Mouse (Mus musculus): ENCODE measurements around the gene Ncf1. TPM values are rescaled to one million over a fixed set of nuclear protein-coding genes. Genes with fewer than 3 reads are reported as not detected.

The Ncf1 gene
- polyA plus RNA-seq, 1 experiment from 2014 or later, result 26.5 TPM

DNA sequence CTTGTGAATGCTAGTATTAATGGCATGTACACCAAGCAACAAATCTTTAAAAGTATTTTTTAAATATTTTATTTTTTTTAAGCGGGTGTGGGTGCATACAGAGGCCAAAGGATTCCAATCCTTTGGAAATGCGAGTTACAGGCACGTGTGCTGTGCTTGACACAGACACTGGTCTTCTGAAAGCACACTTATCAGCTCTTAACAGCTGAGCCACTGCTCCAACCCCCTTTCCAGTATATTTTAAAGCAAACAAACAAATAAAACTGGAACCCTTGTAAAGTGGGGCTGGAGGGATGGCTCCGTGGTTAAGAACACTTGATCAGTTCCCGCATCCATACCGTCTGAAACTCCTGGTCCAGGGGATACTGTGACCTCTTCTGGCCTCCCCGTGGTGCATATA, 46.3 kb downstream of the Ncf1 start:
- Histone ChIP-seq H3K9ac (ENCODE audit: low read depth, low read length) (peak overlapping the region; percentile 83), H3K27me3 (ENCODE audit: control insufficient read depth, insufficient read depth, low read depth, low read length) (no peaks in the 10 kb centered on the region), H3K4me1 (ENCODE audit: control insufficient read depth, low read depth, low read length) (peaks cover 27% of the 10 kb centered on the region), H3K27ac (ENCODE audit: low read length) (peak overlapping the region; percentile 88), H3K4me3 (ENCODE audit: low read depth, low read length) (peak overlapping the region; percentile 90), H3K36me3 (ENCODE audit: control insufficient read depth, insufficient read depth) (no peaks in the 10 kb centered on the region), H3K9me3 (replicated peaks; ENCODE audit: control insufficient read depth, low read length) (no peaks in the 10 kb centered on the region), H3K4me2 (ENCODE audit: low read depth, low read length) (peak overlapping the region; percentile 98)
- 26% methylated on average over 7 of the region's 7 CpGs for WGBS (ENCODE audit: insufficient replicate concordance)
- no peak for ATAC-seq (ENCODE audit: low read depth)

DNA sequence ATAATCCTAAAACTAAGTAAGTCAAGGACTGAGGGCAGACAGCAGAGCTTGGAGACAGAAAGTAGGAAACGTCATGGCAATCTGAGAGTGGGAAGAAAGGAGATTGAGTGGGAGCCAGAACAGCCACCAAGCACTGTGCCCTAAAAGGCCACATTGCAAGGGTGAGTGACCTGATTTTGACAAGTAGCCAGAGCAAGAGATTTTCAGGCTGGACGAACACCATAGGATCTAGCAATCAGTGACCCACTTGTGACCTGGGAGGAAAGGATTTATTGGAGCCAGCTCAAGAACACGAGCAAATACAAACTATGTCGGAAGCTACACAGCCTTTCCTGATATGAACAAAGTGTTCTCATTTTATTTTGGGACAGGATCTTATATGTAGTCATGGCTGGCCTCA, 46.7 kb downstream of the Ncf1 start:
- H3K4me2 ChIP-seq (ENCODE audit: low read depth, low read length), result peak overlapping the region; percentile 98
- peaks cover 29% of the 10 kb centered on the region for H3K4me1 ChIP-seq (ENCODE audit: control insufficient read depth, low read depth, low read length)
- H3K4me3 ChIP-seq (ENCODE audit: low read depth, low read length), result no peak overlapping the region
- peak overlapping the region; percentile 88; the same call in 1 of the 2 replicates for H3K27ac ChIP-seq (ENCODE audit: low read length)
- H3K9me3 ChIP-seq (replicated peaks; ENCODE audit: control insufficient read depth, low read length), result no peaks in the 10 kb centered on the region
- no peaks in the 10 kb centered on the region for H3K27me3 ChIP-seq (ENCODE audit: control insufficient read depth, insufficient read depth, low read depth, low read length)
- no peak for ATAC-seq (ENCODE audit: low read depth)
- WGBS (ENCODE audit: insufficient replicate concordance), result 48% methylated on average over 4 of the region's 4 CpGs
- H3K36me3 ChIP-seq (ENCODE audit: control insufficient read depth, insufficient read depth), result no peaks in the 10 kb centered on the region
- no peak overlapping the region for H3K9ac ChIP-seq (ENCODE audit: low read depth, low read length)

DNA sequence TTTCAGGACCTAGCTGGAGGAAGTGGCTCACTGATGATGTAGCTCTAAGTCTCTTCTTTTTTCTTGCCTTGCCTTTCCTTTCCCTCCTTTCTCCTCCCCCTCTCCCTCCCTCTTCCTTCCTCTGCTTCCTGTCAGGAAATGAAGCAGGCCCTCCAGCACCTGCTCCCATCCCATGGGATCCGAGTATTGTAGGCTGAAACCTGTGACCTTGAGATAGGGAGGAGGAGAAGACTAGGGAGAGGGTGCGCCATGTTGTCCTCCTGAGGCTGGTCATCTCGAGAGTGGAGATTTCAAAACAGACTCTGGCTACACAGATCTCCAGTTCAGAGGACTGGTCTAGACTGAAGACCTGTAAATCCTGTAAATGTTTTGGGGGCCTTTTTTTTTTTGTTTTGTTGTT, 47.3 kb downstream of the Ncf1 start:
- WGBS (ENCODE audit: insufficient replicate concordance), result 50% methylated on average over 3 of the region's 3 CpGs
- Histone ChIP-seq H3K36me3 (ENCODE audit: control insufficient read depth, insufficient read depth) (no peaks in the 10 kb centered on the region), H3K4me2 (ENCODE audit: low read depth, low read length) (no peak overlapping the region), H3K9me3 (replicated peaks; ENCODE audit: control insufficient read depth, low read length) (no peaks in the 10 kb centered on the region), H3K27ac (ENCODE audit: low read length) (0 out of 2 replicates have a peak overlapping the region, but pooled peaks have one; percentile 14), H3K9ac (ENCODE audit: low read depth, low read length) (no peak overlapping the region), H3K27me3 (ENCODE audit: control insufficient read depth, insufficient read depth, low read depth, low read length) (no peaks in the 10 kb centered on the region), H3K4me1 (ENCODE audit: control insufficient read depth, low read depth, low read length) (peaks cover 29% of the 10 kb centered on the region), H3K4me3 (ENCODE audit: low read depth, low read length) (no peak overlapping the region)
- no peak for ATAC-seq (ENCODE audit: low read depth)

DNA sequence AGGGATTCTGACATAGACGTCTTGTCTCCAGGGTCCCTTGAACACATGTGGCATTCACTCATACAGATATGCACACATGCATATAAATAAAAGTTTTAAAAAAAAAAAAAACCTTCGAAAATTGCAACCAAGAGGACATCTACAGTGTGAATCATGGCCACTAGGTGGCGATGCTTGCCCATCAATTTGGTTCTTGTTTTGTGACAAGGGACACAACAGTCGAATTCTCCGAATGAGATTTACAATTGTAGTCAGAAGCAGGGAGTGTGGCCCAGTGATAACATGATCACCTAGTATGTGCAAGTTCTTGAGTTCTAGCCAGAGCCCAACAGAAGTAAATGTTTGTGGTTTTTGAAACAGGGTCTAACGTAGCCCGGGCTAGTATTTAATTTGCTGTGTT, 49.6 kb downstream of the Ncf1 start:
- H3K4me2 ChIP-seq (ENCODE audit: low read depth, low read length), result no peak overlapping the region
- no peak for ATAC-seq (ENCODE audit: low read depth)
- H3K27me3 ChIP-seq (ENCODE audit: control insufficient read depth, insufficient read depth, low read depth, low read length), result no peaks in the 10 kb centered on the region
- peaks cover 44% of the 10 kb centered on the region for H3K4me1 ChIP-seq (ENCODE audit: control insufficient read depth, low read depth, low read length)
- no peak overlapping the region for H3K27ac ChIP-seq (ENCODE audit: low read length)
- H3K4me3 ChIP-seq (ENCODE audit: low read depth, low read length), result no peak overlapping the region
- H3K9ac ChIP-seq (ENCODE audit: low read depth, low read length), result no peak overlapping the region
- H3K36me3 ChIP-seq (ENCODE audit: control insufficient read depth, insufficient read depth), result no peaks in the 10 kb centered on the region
- H3K9me3 ChIP-seq (replicated peaks; ENCODE audit: control insufficient read depth, low read length), result no peaks in the 10 kb centered on the region
- 9% methylated on average over 7 of the region's 7 CpGs for WGBS (ENCODE audit: insufficient replicate concordance)

DNA sequence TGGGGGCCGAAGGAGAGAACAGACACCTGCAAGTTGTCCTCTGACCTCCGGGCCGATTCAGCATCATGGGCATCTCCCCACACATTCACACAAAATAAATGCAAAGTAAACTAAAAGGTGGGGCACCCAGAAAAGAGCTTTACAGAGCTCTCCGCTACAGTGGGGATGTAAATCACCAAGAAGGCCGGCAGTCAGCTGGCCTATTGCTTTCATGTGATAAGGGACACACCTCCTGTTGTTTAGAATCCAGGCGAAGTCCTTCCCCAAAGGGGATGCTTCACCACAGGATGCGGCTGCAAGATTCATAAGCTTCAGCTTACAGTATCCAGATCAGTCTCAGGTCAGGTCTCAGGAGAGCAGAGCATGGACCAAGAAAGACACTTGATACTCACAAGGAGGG, 50.9 kb downstream of the Ncf1 start:
- Histone ChIP-seq H3K4me3 (ENCODE audit: low read depth, low read length) (no peak overlapping the region), H3K27ac (ENCODE audit: low read length) (no peak overlapping the region), H3K4me1 (ENCODE audit: control insufficient read depth, low read depth, low read length) (peaks cover 38% of the 10 kb centered on the region), H3K9me3 (replicated peaks; ENCODE audit: control insufficient read depth, low read length) (no peaks in the 10 kb centered on the region), H3K36me3 (ENCODE audit: control insufficient read depth, insufficient read depth) (no peaks in the 10 kb centered on the region), H3K4me2 (ENCODE audit: low read depth, low read length) (no peak overlapping the region), H3K27me3 (ENCODE audit: control insufficient read depth, insufficient read depth, low read depth, low read length) (no peaks in the 10 kb centered on the region), H3K9ac (ENCODE audit: low read depth, low read length) (no peak overlapping the region)
- 58% methylated on average over 7 of the region's 7 CpGs for WGBS (ENCODE audit: insufficient replicate concordance)
- ATAC-seq (ENCODE audit: low read depth), result no peak

DNA sequence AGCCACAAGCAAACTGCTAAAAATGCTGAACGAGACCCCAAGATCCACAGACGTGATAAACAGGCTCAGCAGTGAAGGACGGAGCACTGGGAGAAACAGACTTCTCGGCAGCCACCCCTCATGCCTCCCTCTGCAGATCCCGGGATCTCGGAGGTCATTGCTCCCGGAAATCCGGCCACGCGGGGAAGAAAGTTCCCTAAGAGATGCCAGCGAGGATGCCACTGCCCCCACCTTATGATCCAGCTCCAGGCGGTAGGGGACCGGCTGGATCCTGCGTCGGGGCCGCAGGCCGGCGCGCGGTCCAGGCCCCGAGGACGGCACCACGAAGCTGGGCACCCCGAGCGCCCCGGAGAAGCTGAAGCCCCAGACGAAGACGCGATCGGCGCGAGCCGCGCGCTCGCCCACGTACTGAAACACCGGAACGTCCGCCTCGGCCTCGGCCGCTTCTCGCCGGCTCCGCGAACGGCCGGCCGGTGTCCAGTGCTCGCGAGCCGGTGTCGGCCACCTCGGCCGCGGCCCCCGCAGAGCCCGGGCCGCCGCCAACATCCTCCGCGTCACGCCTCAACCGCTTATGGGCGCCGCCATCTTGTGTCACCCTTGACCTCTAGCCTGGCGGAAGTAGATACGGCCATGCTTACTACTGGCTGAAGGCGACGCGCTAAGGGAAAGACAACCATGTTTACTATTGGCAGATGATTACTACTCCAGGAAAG, 53.1 kb downstream of the Ncf1 start, which contains the start of gene Rcc1l:
Gene Rcc1l (minus strand): TSS at position 606 of the 713 bp plus-strand sequence.
- whole genome bisulfite sequencing (ENCODE audit: insufficient replicate concordance), result under 1% methylated on average over 72 of the region's 72 CpGs
- Histone ChIP-seq H3K36me3 (ENCODE audit: control insufficient read depth, insufficient read depth) (no peaks in the 10 kb centered on the region), H3K4me1 (ENCODE audit: control insufficient read depth, low read depth, low read length) (peaks cover 22% of the 10 kb centered on the region), H3K4me3 (ENCODE audit: low read depth, low read length) (peak within 1 kb of the TSS; percentile 86), H3K27ac (ENCODE audit: low read length) (peak within 1 kb of the TSS; percentile 52), H3K4me2 (ENCODE audit: low read depth, low read length) (peak within 1 kb of the TSS; percentile 81), H3K27me3 (ENCODE audit: control insufficient read depth, insufficient read depth, low read depth, low read length) (no peaks in the 10 kb centered on the region), H3K9ac (ENCODE audit: low read depth, low read length) (peak within 1 kb of the TSS; percentile 74), H3K9me3 (replicated peaks; ENCODE audit: control insufficient read depth, low read length) (no peaks in the 10 kb centered on the region)
- peak; percentile 90 for ATAC-seq (ENCODE audit: low read depth)

DNA sequence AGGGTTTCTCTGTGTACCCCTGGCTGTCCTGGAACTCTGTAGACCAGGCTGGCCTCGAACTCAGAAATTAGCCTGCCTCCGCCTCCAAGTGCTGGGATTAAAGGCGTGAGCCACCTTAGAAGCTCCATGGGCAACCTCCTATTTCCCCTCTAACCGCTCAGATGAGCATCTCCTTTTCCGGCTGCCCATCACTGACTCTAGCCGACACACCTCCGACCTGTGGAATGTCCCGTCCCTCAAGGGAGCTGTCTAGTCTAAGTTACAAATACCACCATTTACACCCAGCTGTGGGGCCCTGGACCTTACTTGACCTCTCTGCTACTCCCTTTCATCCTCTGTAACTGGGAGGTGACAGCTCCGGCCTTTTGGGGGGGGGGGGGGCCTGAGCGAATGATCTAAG, 53.7 kb downstream of the Ncf1 start:
- H3K27me3 ChIP-seq (ENCODE audit: control insufficient read depth, insufficient read depth, low read depth, low read length), result no peaks in the 10 kb centered on the region
- no peaks in the 10 kb centered on the region for H3K9me3 ChIP-seq (replicated peaks; ENCODE audit: control insufficient read depth, low read length)
- peaks cover 22% of the 10 kb centered on the region for H3K4me1 ChIP-seq (ENCODE audit: control insufficient read depth, low read depth, low read length)
- 6% methylated on average over 10 of the region's 10 CpGs for WGBS (ENCODE audit: insufficient replicate concordance)
- H3K9ac ChIP-seq (ENCODE audit: low read depth, low read length), result peak overlapping the region; percentile 74
- peak overlapping the region; percentile 81 for H3K4me2 ChIP-seq (ENCODE audit: low read depth, low read length)
- no peak overlapping the region; the same call in 1 of the 2 replicates for H3K27ac ChIP-seq (ENCODE audit: low read length)
- H3K36me3 ChIP-seq (ENCODE audit: control insufficient read depth, insufficient read depth), result no peaks in the 10 kb centered on the region
- no peak for ATAC-seq (ENCODE audit: low read depth)
- H3K4me3 ChIP-seq (ENCODE audit: low read depth, low read length), result peak overlapping the region; percentile 86

DNA sequence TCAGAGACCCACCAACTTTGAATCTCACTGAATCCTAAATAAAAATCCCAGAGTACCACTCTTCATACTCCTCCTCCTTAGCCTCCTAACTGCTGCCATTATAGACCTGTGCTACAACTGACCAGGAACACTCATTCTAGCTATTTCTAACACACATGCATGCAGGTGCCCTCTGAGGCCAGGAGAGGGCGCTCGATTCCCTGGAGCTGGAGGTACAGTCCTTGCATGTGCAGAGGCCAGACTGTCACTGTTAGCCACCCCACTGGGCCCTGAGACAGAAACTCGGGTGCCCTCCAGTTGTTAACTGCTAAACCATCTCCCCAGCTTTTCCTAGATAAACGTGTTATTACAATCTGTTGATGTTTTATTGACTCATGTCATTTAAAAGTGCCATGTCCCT, 56.2 kb downstream of the Ncf1 start:
- H3K36me3 ChIP-seq (ENCODE audit: control insufficient read depth, insufficient read depth), result no peaks in the 10 kb centered on the region
- no peak for ATAC-seq (ENCODE audit: low read depth)
- 23% methylated on average over 4 of the region's 4 CpGs for WGBS (ENCODE audit: insufficient replicate concordance)
- peaks cover 18% of the 10 kb centered on the region for H3K4me1 ChIP-seq (ENCODE audit: control insufficient read depth, low read depth, low read length)
- no peaks in the 10 kb centered on the region for H3K9me3 ChIP-seq (replicated peaks; ENCODE audit: control insufficient read depth, low read length)
- no peaks in the 10 kb centered on the region for H3K27me3 ChIP-seq (ENCODE audit: control insufficient read depth, insufficient read depth, low read depth, low read length)
- no peak overlapping the region for H3K4me2 ChIP-seq (ENCODE audit: low read depth, low read length)
- no peak overlapping the region for H3K4me3 ChIP-seq (ENCODE audit: low read depth, low read length)
- no peak overlapping the region for H3K27ac ChIP-seq (ENCODE audit: low read length)
- no peak overlapping the region for H3K9ac ChIP-seq (ENCODE audit: low read depth, low read length)

DNA sequence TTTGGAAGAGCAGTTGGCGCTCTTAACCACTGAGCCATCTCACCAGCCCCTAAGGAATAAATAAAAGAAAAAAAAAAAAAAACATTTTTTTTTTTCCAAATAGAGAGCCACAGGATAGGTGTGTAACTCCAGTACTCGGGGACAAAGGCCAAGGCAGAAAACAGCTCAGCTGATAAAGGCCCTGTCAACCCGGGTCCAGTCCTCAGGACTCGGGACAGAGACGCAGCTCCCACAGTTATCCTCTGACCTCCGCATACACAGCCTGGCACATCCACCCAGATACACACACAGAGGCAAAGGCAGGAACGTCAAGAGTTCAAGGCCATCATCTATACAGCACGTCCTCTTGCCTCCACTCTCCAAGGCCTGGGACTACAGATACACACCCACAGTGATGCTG, 59.3 kb downstream of the Ncf1 start:
- no peaks in the 10 kb centered on the region; the same call in 1 of the 2 replicates for H3K36me3 ChIP-seq (ENCODE audit: control insufficient read depth, insufficient read depth)
- H3K4me1 ChIP-seq (ENCODE audit: control insufficient read depth, low read depth, low read length), result peaks cover under 1% of the 10 kb centered on the region; the same call in 1 of the 2 replicates
- no peak overlapping the region for H3K4me2 ChIP-seq (ENCODE audit: low read depth, low read length)
- H3K27me3 ChIP-seq (ENCODE audit: control insufficient read depth, insufficient read depth, low read depth, low read length), result no peaks in the 10 kb centered on the region
- H3K27ac ChIP-seq (ENCODE audit: low read length), result no peak overlapping the region
- no peak overlapping the region for H3K4me3 ChIP-seq (ENCODE audit: low read depth, low read length)
- peak; percentile 59 for ATAC-seq (ENCODE audit: low read depth)
- 70% methylated on average over 8 of the region's 8 CpGs for WGBS (ENCODE audit: insufficient replicate concordance)
- no peak overlapping the region for H3K9ac ChIP-seq (ENCODE audit: low read depth, low read length)
- no peaks in the 10 kb centered on the region for H3K9me3 ChIP-seq (replicated peaks; ENCODE audit: control insufficient read depth, low read length)

All from liver, embryonic 16.5 days (tissue).